Mouse (Mus musculus): Measurements from ENCODE around the gene Gm9008. TPM values are rescaled to one million over a fixed set of nuclear protein-coding genes. Genes with fewer than 3 reads are reported as not detected.
"Not testable (repeated sequence)": the region's sequence is repeated elsewhere in the genome, so short reads cannot be mapped to it uniquely, and the experiment has no call there.

Gm9008 gene
- not detected in 2 replicates for polyA plus RNA-seq (2012; ENCODE audit: insufficient read depth, insufficient read length, low replicate concordance, missing spikeins)

- not testable (repeated sequence) for H3K4me1 ChIP-seq (ENCODE audit: control insufficient read depth, insufficient read depth, low read length); H3K27ac ChIP-seq (ENCODE audit: insufficient read depth, low read depth, low read length); H3K4me3 ChIP-seq (ENCODE audit: insufficient read depth, low read depth, low read length)
- WGBS: 98% methylated on average over 21 of the region's 22 CpGs
Observed at GRCm38 (mm10) chr6:76497054-76497835, at the start of gene Gm9008. TSS of gene Gm9008 (minus strand) at chr6:76497784.

GRCm38 (mm10) chr6:76521975-76522641 lies 24.5 kb upstream of the Gm9008 start:
- no peak for TF ChIP-seq POLR2A (IDR thresholded peaks at IDR 0.05; ENCODE audit: insufficient read depth, low read depth, low read length)
- TF ChIP-seq CTCF (IDR thresholded peaks at IDR 0.05; ENCODE audit: insufficient read depth, low read depth, low read length): no peak
- no peak overlapping the region for H3K27ac ChIP-seq (ENCODE audit: insufficient read depth, low read depth, low read length)
- no peak overlapping the region for H3K4me3 ChIP-seq (ENCODE audit: insufficient read depth, low read depth, low read length)
- H3K4me1 ChIP-seq (ENCODE audit: control insufficient read depth, insufficient read depth, low read length): no peaks in the 10 kb centered on the region
- 76% methylated on average over 4 of the region's 4 CpGs for WGBS

GRCm38 (mm10) chr6:76510200-76510599 lies 12.6 kb upstream of the Gm9008 start:
- Histone ChIP-seq H3K4me3 (ENCODE audit: insufficient read depth, low read depth, low read length) (no peak overlapping the region), H3K27ac (ENCODE audit: insufficient read depth, low read depth, low read length) (no peak overlapping the region)
- TF ChIP-seq CTCF (IDR thresholded peaks at IDR 0.05; ENCODE audit: insufficient read depth, low read depth, low read length) (no peak), POLR2A (IDR thresholded peaks at IDR 0.05; ENCODE audit: insufficient read depth, low read depth, low read length) (no peak)

GRCm38 (mm10) chr6:76496335-76496734 lies 1.2 kb downstream of the Gm9008 start:
- H3K4me3 ChIP-seq (ENCODE audit: insufficient read depth, low read depth, low read length); H3K4me1 ChIP-seq (ENCODE audit: control insufficient read depth, insufficient read depth, low read length); H3K27ac ChIP-seq (ENCODE audit: insufficient read depth, low read depth, low read length): not testable (repeated sequence)
- 94% methylated on average over 12 of the region's 12 CpGs for WGBS

More at GRCm38 (mm10) chr6:76510200-76510599, 12.6 kb upstream of the Gm9008 start:
- no peaks in the 10 kb centered on the region for H3K4me1 ChIP-seq (ENCODE audit: control insufficient read depth, insufficient read depth, low read length)

GRCm38 (mm10) chr6:76468194-76468593 lies 29.4 kb downstream of the Gm9008 start:
- TF ChIP-seq CTCF (IDR thresholded peaks at IDR 0.05; ENCODE audit: insufficient read depth, low read depth, low read length) (no peak), POLR2A (IDR thresholded peaks at IDR 0.05; ENCODE audit: insufficient read depth, low read depth, low read length) (no peak)
- Histone ChIP-seq H3K4me3 (ENCODE audit: insufficient read depth, low read depth, low read length) (no peak overlapping the region), H3K27ac (ENCODE audit: insufficient read depth, low read depth, low read length) (no peak overlapping the region), H3K4me1 (ENCODE audit: control insufficient read depth, insufficient read depth, low read length) (no peaks in the 10 kb centered on the region)
- 12% methylated on average over 2 of the region's 2 CpGs for WGBS

Measured in olfactory bulb, adult 2 months (tissue).